Mouse (Mus musculus) midbrain, embryonic 10.5 days (tissue): ENCODE results near the gene Il16. TPM values are rescaled to one million over a fixed set of nuclear protein-coding genes. Genes with fewer than 3 reads are reported as not detected.

Experiments
- DNase-seq: peaks from one replicate; pipeline ENCODE4 v3.0.0-alpha.2; 2017; ENCODE audit warnings: low spot score
- H3K27ac ChIP-seq: fragments of 300-500 bp; sonication (generic); replicated peaks from 2 replicates; pipeline ENCODE4 v1.5.1; 2016; ENCODE audit warnings: mild to moderate bottlenecking
- H3K27me3 ChIP-seq: fragments of 300-500 bp; sonication (generic); 2 replicates; pipeline ENCODE4 v1.6.1; 2016; ENCODE audit warnings: low read depth, mild to moderate bottlenecking; ENCODE audit not compliant: poor library complexity, severe bottlenecking
- H3K36me3 ChIP-seq: fragments of 300-500 bp; sonication (generic); 2 replicates; pipeline ENCODE4 v1.6.1; 2016; ENCODE audit warnings: mild to moderate bottlenecking, moderate library complexity
- H3K4me1 ChIP-seq: fragments of 300-500 bp; sonication (generic); 2 replicates; pipeline ENCODE4 v1.6.1; 2016
- H3K4me3 ChIP-seq: fragments of 300-500 bp; sonication (generic); 2 replicates; pipeline ENCODE4 v1.5.1; 2016; ENCODE audit warnings: mild to moderate bottlenecking, moderate library complexity
- H3K9me3 ChIP-seq: fragments of 300-500 bp; sonication (generic); replicated peaks from 2 replicates; pipeline ENCODE4 v1.6.1; 2016; ENCODE audit warnings: mild to moderate bottlenecking
- WGBS: fragments of 180-500 bp; shearing (Covaris S2); methylation state at CpG from one replicate; pipeline ENCODE4 v1.1.7; 2016; 5-methylcytosine and 5-hydroxymethylcytosine counted together
- polyA plus RNA-seq: library from polyadenylated mRNA; unstranded; fragments of >200 nt; fragmentation: Nextera tagmentation; extraction: Ambion mirVana; gene quantifications from 2 replicates; pipeline ENCODE4 v1.2.1, GENCODE M21; 2016

The Il16 gene
- polyA plus RNA-seq, 1 experiment from 2014 or later: 0.72 TPM

DNA sequence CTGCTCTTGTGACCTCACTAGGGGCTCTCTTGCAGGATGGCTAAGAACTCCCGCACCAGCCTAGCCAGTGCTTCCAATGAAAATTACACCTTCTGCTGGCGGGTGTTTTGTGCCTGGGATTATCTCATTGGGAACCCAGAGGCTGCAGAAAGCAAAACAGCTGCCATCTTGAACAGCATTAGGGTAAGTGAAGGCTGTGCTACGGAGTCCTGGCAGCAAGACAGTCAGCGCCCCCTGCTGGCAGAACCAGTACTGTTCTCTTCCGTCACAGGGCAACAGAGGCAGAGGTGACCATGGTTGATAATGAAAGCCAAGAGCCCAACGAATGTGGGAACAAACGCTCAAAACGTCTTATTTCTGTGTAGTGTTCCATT, 145.6 kb downstream of the Il16 start:
- peak; percentile 64 for DNase-seq
- H3K27ac ChIP-seq: no peak overlapping the region
- no peaks in the 10 kb centered on the region for H3K4me1 ChIP-seq
- H3K27me3 ChIP-seq: no peaks in the 10 kb centered on the region
- H3K4me3 ChIP-seq: no peak overlapping the region
- no peaks in the 10 kb centered on the region for H3K36me3 ChIP-seq
- H3K9me3 ChIP-seq: no peaks in the 10 kb centered on the region
- 59% methylated on average over 8 of the region's 8 CpGs for WGBS

DNA sequence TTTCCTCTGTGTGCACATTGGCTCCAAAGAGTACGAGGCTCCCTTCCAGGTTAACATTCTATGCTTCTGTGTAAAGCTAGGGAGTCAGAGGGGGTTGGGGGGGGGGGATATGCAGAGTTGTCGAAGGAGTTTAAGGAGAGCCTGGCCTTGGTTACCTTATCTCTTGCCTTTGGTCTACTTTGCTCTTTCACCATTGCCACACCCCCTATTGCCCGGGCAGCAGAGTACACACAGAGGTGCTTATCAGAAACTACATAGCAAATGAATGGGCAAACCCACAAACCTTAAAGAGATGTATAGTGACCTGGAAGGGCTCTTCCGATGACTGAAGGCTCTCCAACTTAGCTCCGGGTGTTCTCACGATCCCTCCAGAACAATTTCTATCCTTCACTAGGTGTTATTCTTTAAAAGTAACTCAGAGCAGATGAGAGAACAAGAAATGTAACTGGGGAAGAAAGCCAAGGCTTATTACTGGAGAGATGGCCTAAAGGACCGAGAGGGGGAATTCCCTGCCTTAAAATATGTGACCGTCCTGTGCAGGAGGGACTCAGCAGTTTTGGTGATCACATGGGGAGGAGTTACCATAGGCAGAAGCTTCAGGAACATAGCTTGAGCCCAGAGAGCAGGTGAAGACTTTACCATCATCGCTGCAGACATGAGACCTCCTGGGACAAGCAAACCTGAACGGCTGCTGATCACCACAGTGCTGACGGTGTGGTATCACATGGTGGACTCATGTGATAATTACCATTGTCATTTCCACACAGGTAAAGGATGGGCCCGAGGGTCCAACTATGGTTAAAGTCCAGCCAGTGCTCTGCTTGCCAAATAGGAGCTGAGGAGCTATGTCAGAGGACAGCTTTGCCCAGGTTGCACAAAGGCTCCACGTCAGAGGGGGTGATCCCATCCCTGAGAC, 146.3 kb downstream of the Il16 start:
- H3K4me3 ChIP-seq: no peak overlapping the region

DNA sequence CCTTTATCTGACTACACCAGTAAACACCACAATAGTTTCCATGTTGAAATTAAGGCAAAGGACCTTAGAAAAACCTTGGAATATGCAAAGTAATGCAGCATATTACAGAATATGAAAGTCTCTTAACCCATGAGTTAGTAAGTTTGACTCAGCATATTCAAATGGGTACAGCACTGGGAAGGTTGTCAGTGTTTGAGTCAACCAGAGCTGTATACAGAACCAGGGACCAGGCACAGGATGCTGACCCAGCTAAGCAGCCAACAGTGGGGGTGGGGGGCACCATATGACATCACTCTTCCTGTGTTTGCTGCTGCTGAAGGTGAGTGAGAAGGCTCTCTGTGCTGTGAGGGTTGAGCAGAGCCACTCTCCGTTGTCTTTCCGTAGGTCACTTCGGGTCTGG, 148.5 kb downstream of the Il16 start:
- 89% methylated on average over 3 of the region's 3 CpGs for WGBS
- Histone ChIP-seq H3K36me3 (no peaks in the 10 kb centered on the region), H3K9me3 (no peaks in the 10 kb centered on the region), H3K4me1 (no peaks in the 10 kb centered on the region), H3K27ac (no peak overlapping the region), H3K4me3 (no peak overlapping the region), H3K27me3 (no peaks in the 10 kb centered on the region)
- DNase-seq: no peak

More for the DNA sequence above, 146.3 kb downstream of the Il16 start:
- no peak overlapping the region for H3K27ac ChIP-seq
- no peaks in the 10 kb centered on the region for H3K9me3 ChIP-seq
- no peaks in the 10 kb centered on the region for H3K4me1 ChIP-seq
- H3K36me3 ChIP-seq: no peaks in the 10 kb centered on the region
- WGBS: 93% methylated on average over 13 of the region's 13 CpGs
- H3K27me3 ChIP-seq: no peaks in the 10 kb centered on the region
- no peak for DNase-seq

DNA sequence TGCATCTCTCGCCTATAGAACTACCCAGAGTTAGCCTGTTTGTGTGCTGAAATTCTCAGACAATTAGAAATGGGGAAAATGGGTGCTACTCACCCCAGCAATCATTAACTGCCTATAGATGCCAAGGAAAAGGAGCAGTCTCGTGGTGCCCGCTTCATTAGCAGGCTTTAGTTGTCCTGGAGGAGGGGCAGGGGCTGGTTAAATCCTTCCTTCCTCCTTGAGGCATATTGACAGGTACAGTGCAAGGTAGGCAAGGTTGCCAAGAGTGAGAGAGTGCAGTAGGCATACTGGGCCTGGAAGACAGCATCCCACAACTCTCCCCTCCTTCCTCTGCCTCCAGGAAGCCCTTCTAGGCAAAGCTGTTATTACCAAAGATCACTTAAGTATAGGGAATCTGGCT, 151.5 kb downstream of the Il16 start:
- H3K27ac ChIP-seq: no peak overlapping the region
- H3K9me3 ChIP-seq: no peaks in the 10 kb centered on the region
- no peaks in the 10 kb centered on the region for H3K36me3 ChIP-seq
- DNase-seq: no peak
- no peaks in the 10 kb centered on the region for H3K4me1 ChIP-seq
- WGBS: 79% methylated on average over 3 of the region's 3 CpGs
- no peak overlapping the region for H3K4me3 ChIP-seq
- H3K27me3 ChIP-seq: no peaks in the 10 kb centered on the region

Other genes starting within 250 kb of the Il16 start
- 0.38 and 1.2 TPM in 2 replicates for gene Tmc3, start 160.8 kb downstream of the Il16 start, polyA plus RNA-seq
- gene Stard5, start 113.8 kb downstream of the Il16 start, polyA plus RNA-seq: 12.6 and 13.5 TPM in 2 replicates
- gene Cfap161, start 49.2 kb upstream of the Il16 start, polyA plus RNA-seq: 0.09 TPM in 1 of 2 replicates, not detected in the other
- 10.2 and 10.7 TPM in 2 replicates for gene Tlnrd1, start 138.6 kb upstream of the Il16 start, polyA plus RNA-seq
- 88.1 and 89.2 TPM in 2 replicates for gene Mesd, start 138.7 kb upstream of the Il16 start, polyA plus RNA-seq